9 mouse cellular contexts compared by ENCODE assay signal in genomic region chr13:21322509-21323375, GRCm38 (mm10). TPM values are rescaled to one million over a fixed set of nuclear protein-coding genes. Genes with fewer than 3 reads are reported as not detected.
DNase-seq lines count a peak whose midpoint lies in the region; ATAC-seq lines count a peak whose summit lies in the region.
"Had no signal": no experiment of that assay in that cellular context is flagged by ENCODE, and none has a peak within 500 bp of the region (broad histone marks: within the 10 kb centered on the region; RNA-seq: fewer than 3 reads in every experiment).

No protein-coding gene starts in this region.

- no peak overlapping the region for H3K9ac ChIP-seq in lung, embryonic 16.5 days (ENCODE audit: low read length)
- H3K9ac ChIP-seq in neural tube, embryonic 11.5 days (ENCODE audit: low read length): no peak overlapping the region

- no peak for DNase-seq in lung, postnatal 4 days
- DNase-seq in cerebellum, adult 9-11 months: peak; percentile 67
- peak; percentile 40 to 67 for DNase-seq in frontal cortex, postnatal 25 days (ENCODE audit: low spot score in 2 of 2)
- peak; percentile 30 to 84 for DNase-seq in left cerebral cortex, postnatal 14 days (ENCODE audit: low spot score in 2 of 2)
- peak; percentile 53 for DNase-seq in neural tube, embryonic 11.5 days (ENCODE audit: low spot score)
- DNase-seq in spleen, postnatal 4 days (ENCODE audit: low spot score in 2 of 2): no peak
- no peak for DNase-seq in lung, postnatal 14 days

- H3K27ac ChIP-seq in lung, embryonic 16.5 days (ENCODE audit: low read length): no peak overlapping the region
- no peak overlapping the region for H3K27ac ChIP-seq in neural tube, embryonic 11.5 days (ENCODE audit: low read depth, low read length)

- 16% methylated on average over 18 of the region's 18 CpGs for WGBS in lung, embryonic 16.5 days
- WGBS in neural tube, embryonic 11.5 days: 17% methylated on average over 18 of the region's 18 CpGs

- peak overlapping the region; percentile 34 for H3K4me3 ChIP-seq in lung, embryonic 16.5 days (ENCODE audit: low read length)
- H3K4me3 ChIP-seq in neural tube, embryonic 11.5 days (ENCODE audit: low read depth, low read length): peak overlapping the region; percentile 23

- intact Hi-C loops in left cerebral cortex, postnatal 14 days (cut with DNase I): loop anchor here (10.0 kb wide), 1 partner anchor 148 kb away; the partner anchor contains the start of gene Trim27

- no peaks in the 10 kb centered on the region for H3K27me3 ChIP-seq in lung, embryonic 16.5 days (ENCODE audit: control insufficient read depth, insufficient read depth, low read depth, low read length)
- no peaks in the 10 kb centered on the region for H3K27me3 ChIP-seq in neural tube, embryonic 11.5 days (ENCODE audit: control insufficient read depth, insufficient read depth, low read length)

- ATAC-seq in lung, embryonic 16.5 days (ENCODE audit: low read depth): no peak
- ATAC-seq in neural tube, embryonic 11.5 days (ENCODE audit: insufficient read depth, low FRiP score, low TSS enrichment): no peak

- peak overlapping the region; percentile 49 for H3K4me2 ChIP-seq in lung, embryonic 16.5 days (ENCODE audit: low read depth, low read length)
- H3K4me2 ChIP-seq in neural tube, embryonic 11.5 days (ENCODE audit: low read depth): peak overlapping the region; percentile 34

- peaks cover 3% of the 10 kb centered on the region for H3K4me1 ChIP-seq in lung, embryonic 16.5 days (replicated peaks; ENCODE audit: control insufficient read depth, insufficient read depth, low read length)
- no peaks in the 10 kb centered on the region for H3K4me1 ChIP-seq in neural tube, embryonic 11.5 days (ENCODE audit: control insufficient read depth, insufficient read depth, low read length)

- no peaks in the 10 kb centered on the region for H3K36me3 ChIP-seq in lung, embryonic 16.5 days (ENCODE audit: control insufficient read depth, insufficient read depth, low read length)
- H3K36me3 ChIP-seq in neural tube, embryonic 11.5 days (ENCODE audit: control insufficient read depth, insufficient read depth, low read length): no peaks in the 10 kb centered on the region

- H3K9me3 ChIP-seq in lung, embryonic 16.5 days (ENCODE audit: control insufficient read depth, low read length): no peaks in the 10 kb centered on the region
- H3K9me3 ChIP-seq in neural tube, embryonic 11.5 days (ENCODE audit: control insufficient read depth, low read length): no peaks in the 10 kb centered on the region

RNA-seq across cellular contexts. Expression of gene Gpx6, which starts 10.8 kb away (rescaled TPM):
- not detected in 2 replicates for polyA plus RNA-seq in lung, embryonic 16.5 days (2015; fragmentation: Nextera tagmentation; extraction: Ambion mirVana)
- total RNA-seq in left cerebral cortex, postnatal 14 days (2021): under 1 TPM in 1 of 2 experiments, not detected in 1; 0.30 TPM
- polyA plus RNA-seq in neural tube, embryonic 11.5 days (2014; fragmentation: Nextera tagmentation; extraction: Ambion mirVana): 0.30 TPM in 1 of 2 replicates, not detected in the other
- polyA plus RNA-seq: small intestine, adult 2 months had no signal

RNA-seq across cellular contexts. Expression of gene Olfr1367, which starts 24.0 kb away (rescaled TPM):
- polyA plus RNA-seq in lung, embryonic 16.5 days (2015; fragmentation: Nextera tagmentation; extraction: Ambion mirVana): not detected in 2 replicates
- total RNA-seq in left cerebral cortex, postnatal 14 days (2021): not detected
- not detected in 2 replicates for polyA plus RNA-seq in neural tube, embryonic 11.5 days (2014; fragmentation: Nextera tagmentation; extraction: Ambion mirVana)
- polyA plus RNA-seq: small intestine, adult 2 months had no signal

RNA-seq across cellular contexts. Expression of gene Gpx5, which starts 30.2 kb away (rescaled TPM):
- not detected in 2 replicates for polyA plus RNA-seq in lung, embryonic 16.5 days (2015; fragmentation: Nextera tagmentation; extraction: Ambion mirVana)
- not detected for total RNA-seq in left cerebral cortex, postnatal 14 days (2021)
- not detected in 2 replicates for polyA plus RNA-seq in neural tube, embryonic 11.5 days (2014; fragmentation: Nextera tagmentation; extraction: Ambion mirVana)
- polyA plus RNA-seq: small intestine, adult 2 months had no signal

RNA-seq across cellular contexts. Expression of gene Zscan12, which starts 39.9 kb away (rescaled TPM):
- polyA plus RNA-seq in lung, embryonic 16.5 days (2015; fragmentation: Nextera tagmentation; extraction: Ambion mirVana): 11.5 and 11.7 TPM in 2 replicates
- total RNA-seq in left cerebral cortex, postnatal 14 days (2021): 1 to 10 TPM; 6.9 to 7.7 TPM
- polyA plus RNA-seq in neural tube, embryonic 11.5 days (2014; fragmentation: Nextera tagmentation; extraction: Ambion mirVana): 14.8 and 19.6 TPM in 2 replicates

Comparison
In these comparisons a context has a peak if more than half of its experiments do, and no peak if none do; other contexts are left out.
1. DNase-seq: peak in cerebellum, adult 9-11 months (single experiment), frontal cortex, postnatal 25 days (2 of 2), left cerebral cortex, postnatal 14 days (2 of 2) and neural tube, embryonic 11.5 days (single experiment); none in lung, postnatal 4 days (0 of 2), spleen, postnatal 4 days (0 of 2) and lung, postnatal 14 days (single experiment).